Mouse (Mus musculus) layer of hippocampus, adult 9-11 months (tissue): ENCODE data around the gene Ank2.
A peak's percentile ranks its signal among the peaks of the same experiment; 100 is the strongest.

Experiments
- DNase-seq: peaks from one replicate; pipeline ENCODE4 v3.0.0; 2022

Gene Ank2

GRCm38 (mm10) chr3:127498742-127499400, at the start of gene Ank2:
Gene Ank2 (minus strand): TSS chr3:127499350.
- DNase-seq, result peak; percentile 67

- no peak for DNase-seq
Measured at GRCm38 (mm10) chr3:127547882-127548281, 48.7 kb upstream of the Ank2 start.

- DNase-seq, result no peak
Measured at GRCm38 (mm10) chr3:127544610-127545121, 45.5 kb upstream of the Ank2 start.

- no peak for DNase-seq
Measured at GRCm38 (mm10) chr3:127543976-127544375, 44.8 kb upstream of the Ank2 start.

- DNase-seq, result no peak
Measured at GRCm38 (mm10) chr3:127539193-127539592, 40.0 kb upstream of the Ank2 start.

- no peak for DNase-seq
Measured at GRCm38 (mm10) chr3:127530293-127530692, 31.1 kb upstream of the Ank2 start.

GRCm38 (mm10) chr3:127529824-127530223, 30.7 kb upstream of the Ank2 start:
- no peak for DNase-seq

GRCm38 (mm10) chr3:127529210-127529609, 30.1 kb upstream of the Ank2 start:
- no peak for DNase-seq

GRCm38 (mm10) chr3:127527465-127528034, 28.4 kb upstream of the Ank2 start:
- DNase-seq, result peak; percentile 30

- DNase-seq, result no peak
Measured at GRCm38 (mm10) chr3:127525188-127525819, 26.2 kb upstream of the Ank2 start.

- DNase-seq, result no peak
Measured at GRCm38 (mm10) chr3:127521156-127521555, 22.0 kb upstream of the Ank2 start.

GRCm38 (mm10) chr3:127520300-127520699, 21.1 kb upstream of the Ank2 start:
- DNase-seq, result no peak

- DNase-seq, result no peak
Measured at GRCm38 (mm10) chr3:127515251-127515650, 16.1 kb upstream of the Ank2 start.

GRCm38 (mm10) chr3:127513699-127514098, 14.5 kb upstream of the Ank2 start:
- no peak for DNase-seq

- DNase-seq, result no peak
Measured at GRCm38 (mm10) chr3:127512794-127513335, 13.7 kb upstream of the Ank2 start.

GRCm38 (mm10) chr3:127511786-127512746, 12.9 kb upstream of the Ank2 start:
- DNase-seq, result no peak

GRCm38 (mm10) chr3:127507878-127508783, 9.0 kb upstream of the Ank2 start:
- DNase-seq, result no peak

GRCm38 (mm10) chr3:127498197-127498741, 881 bp downstream of the Ank2 start:
- DNase-seq, result peak; percentile 23

- DNase-seq, result no peak
Measured at GRCm38 (mm10) chr3:127492663-127493062, 6.5 kb downstream of the Ank2 start.

GRCm38 (mm10) chr3:127487302-127487701, 11.8 kb downstream of the Ank2 start:
- no peak for DNase-seq

GRCm38 (mm10) chr3:127485174-127485573, 14.0 kb downstream of the Ank2 start:
- peak; percentile 59 for DNase-seq
